Mouse (Mus musculus) layer of hippocampus, adult 9-11 months (tissue): ENCODE measurements at regions not wholly inside any gene's neighbourhood (a gene's known extent, or its start where the extent isn't known, plus 50 kb on each side); places are given as distances from the start of the nearest gene placed in this dataset.

ENCODE experiments used
- DNase-seq: peaks from one replicate; pipeline ENCODE4 v3.0.0; 2022

- no peak for DNase-seq
These were observed 200.6 kb downstream of the Chm start for GRCm38 (mm10) chrX:112984668-112985067.

DNA sequence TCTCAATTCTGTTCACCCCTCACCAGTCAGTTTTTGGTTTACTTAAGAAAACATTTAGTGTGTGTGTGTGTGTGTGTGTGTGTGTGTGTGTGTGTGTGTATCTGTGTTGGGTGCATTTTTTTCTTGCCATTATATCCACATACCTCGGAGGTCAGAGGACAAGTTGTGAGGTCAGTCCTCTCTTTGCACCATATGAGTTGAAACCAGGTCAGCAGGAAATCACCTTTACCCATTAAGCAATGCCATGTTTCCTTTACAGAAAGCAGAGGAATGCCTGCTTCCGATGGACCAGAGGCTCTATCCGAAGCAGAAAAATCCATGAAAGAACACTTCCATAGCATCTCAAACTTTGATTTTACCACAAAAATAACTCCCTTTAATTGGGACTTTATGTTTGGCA, 201.2 kb downstream of the Chm start:
- DNase-seq = no peak

DNA sequence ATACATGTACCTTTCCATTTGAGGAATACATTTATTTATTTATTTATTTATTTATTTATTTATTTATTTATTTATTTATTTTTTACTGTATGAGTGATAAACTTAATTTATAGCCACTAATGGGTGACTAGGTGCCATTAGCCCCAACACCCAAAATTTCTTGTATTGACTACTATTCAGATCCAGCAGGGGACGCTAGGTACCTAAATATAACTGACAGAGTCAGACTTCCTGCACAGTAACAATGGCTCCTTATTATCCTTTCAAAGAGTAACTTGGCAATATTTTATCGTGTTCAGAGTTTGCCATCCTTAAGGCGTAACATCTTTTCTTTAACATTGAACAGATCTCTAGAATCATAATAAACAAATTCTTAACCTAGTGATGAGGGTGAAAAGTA, 206.7 kb downstream of the Chm start:
- peak; percentile 1 for DNase-seq

DNA sequence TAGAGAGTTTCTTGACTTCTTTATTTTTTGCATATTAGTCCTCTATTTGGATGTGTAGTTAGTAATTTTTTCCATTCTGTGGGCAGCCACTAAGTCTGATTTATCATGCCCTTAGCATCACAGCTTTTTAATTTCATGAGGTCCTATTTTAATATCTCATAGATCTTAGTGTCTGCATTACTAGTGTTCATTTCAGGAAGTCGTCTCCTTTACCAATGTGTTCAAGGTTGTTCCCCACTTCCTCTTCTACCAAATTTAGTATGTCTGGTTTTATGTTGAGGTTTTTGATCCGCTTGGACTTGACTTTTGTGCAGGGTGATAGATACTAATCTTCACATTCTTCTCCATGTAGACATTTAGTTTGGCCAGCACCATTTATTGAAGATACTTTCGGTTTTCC, 221.2 kb downstream of the Chm start:
- DNase-seq = no peak

DNA sequence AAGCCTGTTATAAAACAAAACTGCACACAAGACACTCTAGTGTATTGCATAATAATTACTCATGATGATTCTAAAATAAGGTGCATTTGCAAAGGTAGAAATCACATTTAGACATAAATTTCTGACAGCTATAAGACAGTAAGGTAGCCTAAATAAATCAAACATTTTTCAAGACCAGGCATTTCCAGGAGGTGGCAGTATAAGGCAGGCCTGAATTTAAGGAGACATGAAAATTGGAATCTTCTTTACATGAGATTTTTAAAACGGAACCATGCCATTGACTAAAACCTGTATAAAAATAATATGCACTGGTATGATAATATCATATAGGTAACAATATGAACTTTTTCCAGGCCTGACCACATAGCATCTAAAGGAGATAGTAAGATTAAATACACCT, 235.5 kb downstream of the Chm start:
- no peak for DNase-seq

GRCm38 (mm10) chrX:112947521-112947920, 237.8 kb downstream of the Chm start:
- no peak for DNase-seq

DNA sequence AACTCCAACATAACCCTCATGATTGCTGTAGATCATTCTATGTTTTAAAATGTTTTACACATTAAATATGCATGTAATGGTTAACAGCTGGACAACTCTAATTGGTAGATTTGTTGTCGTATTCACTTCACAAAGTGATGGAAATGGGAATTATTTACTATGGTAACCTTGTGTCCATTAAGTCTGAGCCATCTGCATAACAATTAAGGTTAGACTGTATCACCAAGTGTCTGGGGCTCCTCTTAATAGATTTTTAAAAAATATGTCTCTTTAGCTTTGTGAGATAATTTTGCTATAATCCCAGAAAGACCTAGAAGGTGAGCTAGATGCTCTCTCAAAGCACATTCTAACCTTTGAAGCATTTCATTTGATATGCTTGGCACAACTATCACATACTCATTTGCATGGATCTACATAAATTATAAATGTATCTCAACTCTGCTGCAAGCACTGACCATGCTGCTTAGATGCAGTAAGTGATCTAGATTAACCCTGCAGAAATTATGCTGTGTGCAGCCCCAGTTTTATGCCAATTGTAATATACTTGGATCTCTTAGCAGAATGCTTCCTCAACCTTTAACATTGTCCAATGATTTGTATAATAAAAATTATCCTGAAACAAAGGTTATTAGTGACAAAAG, 227.2 kb upstream of the Pof1b start:
- DNase-seq = no peak

DNA sequence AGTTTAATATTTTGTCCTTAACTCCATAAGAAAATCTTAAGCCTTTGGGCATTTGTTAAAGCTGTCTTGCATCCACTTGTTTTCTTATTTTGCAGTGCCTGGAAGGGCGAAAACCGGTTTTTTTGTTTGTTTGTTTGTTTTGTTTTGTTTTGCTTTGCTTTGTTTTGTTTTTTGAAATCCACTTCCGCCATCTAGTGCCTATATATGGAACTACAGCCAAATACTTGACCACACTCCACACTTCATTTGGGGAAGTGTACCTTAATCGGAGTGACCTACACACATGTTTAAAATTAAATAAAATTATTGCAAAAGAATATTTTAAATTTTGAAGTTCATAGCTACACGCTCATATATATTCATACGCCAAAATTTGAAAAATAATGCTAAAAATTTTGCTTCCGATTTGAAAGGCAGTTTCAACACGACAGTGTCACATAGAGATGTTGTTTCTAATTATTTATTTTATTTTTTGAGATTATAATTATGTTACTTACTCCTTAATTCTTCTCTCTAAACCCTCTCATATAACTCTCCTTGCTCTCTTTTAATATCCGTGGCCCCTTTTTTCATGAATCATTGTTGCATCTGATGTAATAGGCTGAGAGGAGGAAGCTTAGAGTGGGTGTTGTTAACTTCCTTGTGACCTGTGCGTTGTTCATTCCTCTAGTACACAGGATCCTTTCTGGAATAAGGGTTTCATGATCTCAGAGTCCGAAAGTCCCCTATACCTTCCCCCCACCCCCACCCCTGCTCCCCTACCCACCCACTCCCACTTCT, 205.4 kb upstream of the Pof1b start:
- DNase-seq = no peak

- no peak for DNase-seq
These were observed 188.1 kb upstream of the Pof1b start for GRCm38 (mm10) chrX:112886539-112886938.
